Mouse (Mus musculus): ENCODE results near the gene Echdc2.

DNA sequence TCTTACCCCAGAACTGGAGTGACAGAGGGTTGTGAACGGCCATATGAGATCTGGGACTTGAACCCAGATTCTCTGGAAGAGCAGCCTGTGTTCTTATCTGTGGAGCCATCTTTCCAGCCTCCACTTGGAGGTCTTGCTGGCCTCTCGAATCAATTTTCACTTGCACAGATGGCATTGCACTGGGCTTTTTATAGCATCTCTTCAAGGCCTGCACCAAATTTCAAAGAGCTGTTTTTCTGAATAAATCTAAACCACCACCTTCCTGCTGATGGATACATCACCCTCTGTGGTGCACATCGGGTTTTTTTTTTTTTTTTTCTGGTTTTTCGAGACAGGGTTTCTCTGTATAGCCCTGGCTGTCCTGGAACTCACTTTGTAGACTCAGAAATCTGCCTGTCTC, 1.6 kb downstream of the Echdc2 start:
- TF ChIP-seq CTCF (conservative IDR thresholded peaks at IDR 0.05; ENCODE audit: low read length) (no peak), POU5F1 (IDR thresholded peaks at IDR 0.05; ENCODE audit: borderline replicate concordance, low read length) (no peak)

Measured in E14TG2a.4 (cell line).